Mouse (Mus musculus): ENCODE measurements around the gene Dtx2. TPM values are rescaled to one million over a fixed set of nuclear protein-coding genes. Genes with fewer than 3 reads are reported as not detected.
A peak's percentile ranks its signal among the peaks of the same experiment; 100 is the strongest.

The Dtx2 gene
- polyA plus RNA-seq, 1 experiment, result 16.3 TPM

GRCm38 (mm10) chr5:135974365-135974764 lies 20.2 kb upstream of the Dtx2 start, which contains the start of gene Ssc4d:
Gene Ssc4d, minus strand, starts transcription at chr5:135974531.
- H3K4me1 ChIP-seq (ENCODE audit: control insufficient read depth, insufficient read depth, low read length), result no peaks in the 10 kb centered on the region
- DNase-seq, result no peak
- H3K27ac ChIP-seq (ENCODE audit: insufficient read depth, low read depth, low read length), result no peak within 1 kb of the TSS
- no peaks in the 10 kb centered on the region for H3K36me3 ChIP-seq (ENCODE audit: control insufficient read depth, insufficient read depth, low read length)
- 31% methylated on average over 9 of the region's 9 CpGs for WGBS
- no peaks in the 10 kb centered on the region for H3K27me3 ChIP-seq (replicated peaks; ENCODE audit: control insufficient read depth, insufficient read depth, low read length)
- no peak for TF ChIP-seq POLR2A (IDR thresholded peaks at IDR 0.05; ENCODE audit: low read depth, low read length)
- TF ChIP-seq CTCF (conservative IDR thresholded peaks at IDR 0.05; ENCODE audit: insufficient read depth, insufficient read length, low read depth, low read length), result no peak
- no peak within 1 kb of the TSS for H3K4me3 ChIP-seq (ENCODE audit: insufficient read depth, low read depth, low read length)

- Histone ChIP-seq H3K36me3 (ENCODE audit: control insufficient read depth, insufficient read depth, low read length) (no peaks in the 10 kb centered on the region), H3K27me3 (replicated peaks; ENCODE audit: control insufficient read depth, insufficient read depth, low read length) (no peaks in the 10 kb centered on the region), H3K4me1 (ENCODE audit: control insufficient read depth, insufficient read depth, low read length) (no peaks in the 10 kb centered on the region), H3K4me3 (ENCODE audit: insufficient read depth, low read depth, low read length) (no peak overlapping the region), H3K27ac (ENCODE audit: insufficient read depth, low read depth, low read length) (no peak overlapping the region)
- WGBS, result 98% methylated on average over 8 of the region's 8 CpGs
- DNase-seq, result no peak
- TF ChIP-seq POLR2A (IDR thresholded peaks at IDR 0.05; ENCODE audit: low read depth, low read length) (no peak), CTCF (conservative IDR thresholded peaks at IDR 0.05; ENCODE audit: insufficient read depth, insufficient read length, low read depth, low read length) (no peak)
These were observed 18.5 kb upstream of the Dtx2 start for GRCm38 (mm10) chr5:135975893-135976668.

GRCm38 (mm10) chr5:135979381-135979780 lies 15.2 kb upstream of the Dtx2 start:
- no peaks in the 10 kb centered on the region for H3K27me3 ChIP-seq (replicated peaks; ENCODE audit: control insufficient read depth, insufficient read depth, low read length)
- 93% methylated on average over 5 of the region's 5 CpGs for WGBS
- DNase-seq, result no peak
- H3K36me3 ChIP-seq (ENCODE audit: control insufficient read depth, insufficient read depth, low read length), result no peaks in the 10 kb centered on the region
- H3K27ac ChIP-seq (ENCODE audit: insufficient read depth, low read depth, low read length), result no peak overlapping the region
- no peaks in the 10 kb centered on the region for H3K4me1 ChIP-seq (ENCODE audit: control insufficient read depth, insufficient read depth, low read length)
- no peak overlapping the region for H3K4me3 ChIP-seq (ENCODE audit: insufficient read depth, low read depth, low read length)
- TF ChIP-seq CTCF (conservative IDR thresholded peaks at IDR 0.05; ENCODE audit: insufficient read depth, insufficient read length, low read depth, low read length) (no peak), POLR2A (IDR thresholded peaks at IDR 0.05; ENCODE audit: low read depth, low read length) (no peak)

- Histone ChIP-seq H3K27me3 (replicated peaks; ENCODE audit: control insufficient read depth, insufficient read depth, low read length) (no peaks in the 10 kb centered on the region), H3K4me1 (ENCODE audit: control insufficient read depth, insufficient read depth, low read length) (no peaks in the 10 kb centered on the region), H3K27ac (ENCODE audit: insufficient read depth, low read depth, low read length) (no peak within 1 kb of the TSS), H3K36me3 (ENCODE audit: control insufficient read depth, insufficient read depth, low read length) (no peaks in the 10 kb centered on the region), H3K4me3 (ENCODE audit: insufficient read depth, low read depth, low read length) (no peak within 1 kb of the TSS)
- no peak for DNase-seq
- TF ChIP-seq POLR2A (IDR thresholded peaks at IDR 0.05; ENCODE audit: low read depth, low read length), result no peak
- TF ChIP-seq CTCF (conservative IDR thresholded peaks at IDR 0.05; ENCODE audit: insufficient read depth, insufficient read length, low read depth, low read length), result no peak
- WGBS, result 74% methylated on average over 8 of the region's 8 CpGs
These were observed 14.7 kb upstream of the Dtx2 start, which contains the start of gene Zp3 for GRCm38 (mm10) chr5:135979904-135980303. Gene Zp3, plus strand, starts transcription at chr5:135980099.

GRCm38 (mm10) chr5:135982398-135982797 lies 12.2 kb upstream of the Dtx2 start:
- no peaks in the 10 kb centered on the region for H3K36me3 ChIP-seq (ENCODE audit: control insufficient read depth, insufficient read depth, low read length)
- no peak overlapping the region for H3K27ac ChIP-seq (ENCODE audit: insufficient read depth, low read depth, low read length)
- H3K4me1 ChIP-seq (ENCODE audit: control insufficient read depth, insufficient read depth, low read length), result no peaks in the 10 kb centered on the region
- TF ChIP-seq POLR2A (IDR thresholded peaks at IDR 0.05; ENCODE audit: low read depth, low read length) (no peak), CTCF (conservative IDR thresholded peaks at IDR 0.05; ENCODE audit: insufficient read depth, insufficient read length, low read depth, low read length) (peak; percentile 98)
- H3K27me3 ChIP-seq (replicated peaks; ENCODE audit: control insufficient read depth, insufficient read depth, low read length), result no peaks in the 10 kb centered on the region
- WGBS, result 44% methylated on average over 6 of the region's 6 CpGs
- no peak overlapping the region for H3K4me3 ChIP-seq (ENCODE audit: insufficient read depth, low read depth, low read length)
- peak; percentile 72 for DNase-seq

- TF ChIP-seq POLR2A (IDR thresholded peaks at IDR 0.05; ENCODE audit: low read depth, low read length) (no peak), CTCF (conservative IDR thresholded peaks at IDR 0.05; ENCODE audit: insufficient read depth, insufficient read length, low read depth, low read length) (no peak)
- 72% methylated on average over 6 of the region's 6 CpGs for WGBS
- no peaks in the 10 kb centered on the region for H3K36me3 ChIP-seq (ENCODE audit: control insufficient read depth, insufficient read depth, low read length)
- no peak overlapping the region for H3K27ac ChIP-seq (ENCODE audit: insufficient read depth, low read depth, low read length)
- no peak overlapping the region for H3K4me3 ChIP-seq (ENCODE audit: insufficient read depth, low read depth, low read length)
- DNase-seq, result no peak
- H3K27me3 ChIP-seq (replicated peaks; ENCODE audit: control insufficient read depth, insufficient read depth, low read length), result no peaks in the 10 kb centered on the region
- no peaks in the 10 kb centered on the region for H3K4me1 ChIP-seq (ENCODE audit: control insufficient read depth, insufficient read depth, low read length)
These were observed 10.0 kb upstream of the Dtx2 start for GRCm38 (mm10) chr5:135984546-135985044.

GRCm38 (mm10) chr5:135987248-135987647 lies 7.4 kb upstream of the Dtx2 start:
- 41% methylated on average over 11 of the region's 11 CpGs for WGBS
- Histone ChIP-seq H3K27ac (ENCODE audit: insufficient read depth, low read depth, low read length) (no peak overlapping the region), H3K27me3 (replicated peaks; ENCODE audit: control insufficient read depth, insufficient read depth, low read length) (no peaks in the 10 kb centered on the region), H3K4me1 (ENCODE audit: control insufficient read depth, insufficient read depth, low read length) (no peaks in the 10 kb centered on the region), H3K36me3 (ENCODE audit: control insufficient read depth, insufficient read depth, low read length) (no peaks in the 10 kb centered on the region), H3K4me3 (ENCODE audit: insufficient read depth, low read depth, low read length) (no peak overlapping the region)
- DNase-seq, result no peak
- no peak for TF ChIP-seq CTCF (conservative IDR thresholded peaks at IDR 0.05; ENCODE audit: insufficient read depth, insufficient read length, low read depth, low read length)
- no peak for TF ChIP-seq POLR2A (IDR thresholded peaks at IDR 0.05; ENCODE audit: low read depth, low read length)

All from kidney, adult 2 months (tissue).